Mouse (Mus musculus) lung, embryonic 14.5 days (tissue): ENCODE data around the gene Sergef. TPM values are rescaled to one million over a fixed set of nuclear protein-coding genes. Genes with fewer than 3 reads are reported as not detected.

Source experiments
- ATAC-seq: fragments of 200-750 bp; cut with Nextera tagmentation; 2 replicates; pipeline ENCODE4 v1.8.0; 2017; ENCODE audit warnings: mild to moderate bottlenecking, moderate TSS enrichment, moderate library complexity; ENCODE audit not compliant: insufficient read depth
- DNase-seq: peaks from one replicate; pipeline ENCODE4 v3.0.0-alpha.2; 2015
- H3K27ac ChIP-seq: fragments of 300-500 bp; sonication (generic); 2 replicates; pipeline ENCODE4 v1.5.1; 2014; ENCODE audit warnings: low read depth, mild to moderate bottlenecking, moderate library complexity
- H3K27me3 ChIP-seq: fragments of 300-500 bp; sonication (generic); 2 replicates; pipeline ENCODE4 v1.6.1; 2014; ENCODE audit warnings: low read length, control low read depth; ENCODE audit not compliant: insufficient read depth
- H3K36me3 ChIP-seq: fragments of 300-500 bp; sonication (generic); 2 replicates; pipeline ENCODE4 v1.6.1; 2014; ENCODE audit warnings: control low read depth; ENCODE audit not compliant: insufficient read depth
- H3K4me1 ChIP-seq: fragments of 300-500 bp; sonication (generic); 2 replicates; pipeline ENCODE4 v1.6.1; 2014; ENCODE audit warnings: antibody characterized with exemption, control low read depth; ENCODE audit not compliant: insufficient read depth
- H3K4me2 ChIP-seq: fragments of 300-500 bp; sonication (generic); 2 replicates; pipeline ENCODE4 v1.6.1; 2014; ENCODE audit warnings: mild to moderate bottlenecking
- H3K4me3 ChIP-seq: fragments of 300-500 bp; sonication (generic); 2 replicates; pipeline ENCODE4 v1.5.1; 2014; ENCODE audit warnings: low read depth, low read length
- H3K9ac ChIP-seq: fragments of 300-500 bp; sonication (generic); 2 replicates; pipeline ENCODE4 v1.6.1; 2014
- H3K9me3 ChIP-seq: fragments of 300-500 bp; sonication (generic); 2 replicates; pipeline ENCODE4 v1.6.1; 2016; ENCODE audit warnings: low read depth, low read length, control low read depth
- CTCF ChIP-seq: IDR thresholded peaks from 2 replicates; pipeline ENCODE4 v1.5.1; 2016; ENCODE audit warnings: antibody characterized with exemption, low read depth
- WGBS: fragments of 180-500 bp; shearing (Covaris S2); extraction: QIAGEN DNeasy Blood & Tissue Kit; methylation state at CpG from one replicate; pipeline ENCODE4 v1.1.7; 2014; 5-methylcytosine and 5-hydroxymethylcytosine counted together
- polyA plus RNA-seq: library from polyadenylated mRNA; unstranded; fragments of >200 nt; fragmentation: Nextera tagmentation; extraction: Ambion mirVana; gene quantifications from 2 replicates; pipeline ENCODE4 v1.2.1, GENCODE M21; 2014

Gene Sergef
- polyA plus RNA-seq, 1 experiment from 2014 or later: 12.7 TPM

DNA sequence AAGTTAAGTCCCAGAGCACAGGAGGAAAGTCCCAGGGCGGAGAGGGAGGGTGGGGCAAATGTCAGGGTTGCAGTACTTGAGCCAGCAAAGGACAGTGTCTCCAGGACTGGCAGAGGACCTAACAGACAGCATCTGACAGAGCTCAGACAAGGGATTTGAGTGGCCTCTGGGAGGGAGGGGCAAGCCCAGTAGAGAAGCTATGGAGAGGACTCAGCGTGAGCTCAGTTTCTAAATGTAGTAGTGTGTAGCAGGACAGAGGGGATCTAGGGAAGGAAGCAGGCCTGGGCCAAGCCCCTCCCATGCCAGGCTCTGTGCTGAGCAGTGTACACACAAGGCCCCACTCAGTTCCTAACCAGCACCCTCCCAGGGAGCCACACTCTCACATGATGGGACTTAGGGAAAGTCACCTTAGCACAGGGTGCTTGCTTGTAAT lies 157.5 kb downstream of the Sergef start:
- no peaks in the 10 kb centered on the region for H3K9me3 ChIP-seq
- H3K9ac ChIP-seq: no peak overlapping the region; the same call in 1 of the 2 replicates
- H3K4me3 ChIP-seq: no peak overlapping the region
- H3K4me2 ChIP-seq: no peak overlapping the region
- no peak overlapping the region for H3K27ac ChIP-seq
- peak; percentile 64; the same call in 1 of the 2 replicates for ATAC-seq
- H3K27me3 ChIP-seq: no peaks in the 10 kb centered on the region
- no peaks in the 10 kb centered on the region for H3K4me1 ChIP-seq
- no peaks in the 10 kb centered on the region for H3K36me3 ChIP-seq
- peak; percentile 23 for DNase-seq
- no peak for TF ChIP-seq CTCF
- WGBS: 46% methylated on average over 2 of the region's 2 CpGs

GRCm38 (mm10) chr7:46479793-46480192 lies 159.8 kb downstream of the Sergef start:
- DNase-seq (no peak), ATAC-seq (no peak)
- Histone ChIP-seq H3K36me3 (no peaks in the 10 kb centered on the region), H3K27ac (no peak overlapping the region), H3K9ac (no peak overlapping the region), H3K9me3 (no peaks in the 10 kb centered on the region), H3K27me3 (no peaks in the 10 kb centered on the region), H3K4me3 (no peak overlapping the region), H3K4me2 (no peak overlapping the region), H3K4me1 (no peaks in the 10 kb centered on the region)
- no peak for TF ChIP-seq CTCF
- WGBS: 50% methylated on average over 6 of the region's 6 CpGs

GRCm38 (mm10) chr7:46477456-46477855 lies 162.2 kb downstream of the Sergef start:
- H3K36me3 ChIP-seq: no peaks in the 10 kb centered on the region
- H3K27me3 ChIP-seq: no peaks in the 10 kb centered on the region
- ATAC-seq (no peak), DNase-seq (no peak)
- TF ChIP-seq CTCF: no peak
- 89% methylated on average over 3 of the region's 3 CpGs for WGBS
- H3K9me3 ChIP-seq: no peaks in the 10 kb centered on the region
- H3K27ac ChIP-seq: no peak overlapping the region
- H3K9ac ChIP-seq: no peak overlapping the region
- no peak overlapping the region for H3K4me3 ChIP-seq
- no peak overlapping the region for H3K4me2 ChIP-seq
- H3K4me1 ChIP-seq: no peaks in the 10 kb centered on the region

GRCm38 (mm10) chr7:46475464-46475863 lies 164.1 kb downstream of the Sergef start:
- no peak overlapping the region for H3K4me3 ChIP-seq
- H3K9me3 ChIP-seq: no peaks in the 10 kb centered on the region
- TF ChIP-seq CTCF: no peak
- no peak for DNase-seq
- H3K27me3 ChIP-seq: no peaks in the 10 kb centered on the region
- H3K4me1 ChIP-seq: no peaks in the 10 kb centered on the region
- H3K27ac ChIP-seq: no peak overlapping the region
- no peak overlapping the region for H3K9ac ChIP-seq
- WGBS: 79% methylated on average over 5 of the region's 5 CpGs
- no peaks in the 10 kb centered on the region for H3K36me3 ChIP-seq
- H3K4me2 ChIP-seq: no peak overlapping the region
- ATAC-seq: no peak

- 29% methylated on average over 9 of the region's 9 CpGs for WGBS
- no peak overlapping the region for H3K4me2 ChIP-seq
- no peak overlapping the region for H3K9ac ChIP-seq
- H3K27ac ChIP-seq: no peak overlapping the region
- no peaks in the 10 kb centered on the region for H3K27me3 ChIP-seq
- no peak for TF ChIP-seq CTCF
- H3K9me3 ChIP-seq: no peaks in the 10 kb centered on the region
- ATAC-seq (no peak), DNase-seq (no peak)
- H3K36me3 ChIP-seq: no peaks in the 10 kb centered on the region
- no peak overlapping the region for H3K4me3 ChIP-seq
- H3K4me1 ChIP-seq: no peaks in the 10 kb centered on the region
Observed at GRCm38 (mm10) chr7:46473141-46473540, 166.5 kb downstream of the Sergef start.

DNA sequence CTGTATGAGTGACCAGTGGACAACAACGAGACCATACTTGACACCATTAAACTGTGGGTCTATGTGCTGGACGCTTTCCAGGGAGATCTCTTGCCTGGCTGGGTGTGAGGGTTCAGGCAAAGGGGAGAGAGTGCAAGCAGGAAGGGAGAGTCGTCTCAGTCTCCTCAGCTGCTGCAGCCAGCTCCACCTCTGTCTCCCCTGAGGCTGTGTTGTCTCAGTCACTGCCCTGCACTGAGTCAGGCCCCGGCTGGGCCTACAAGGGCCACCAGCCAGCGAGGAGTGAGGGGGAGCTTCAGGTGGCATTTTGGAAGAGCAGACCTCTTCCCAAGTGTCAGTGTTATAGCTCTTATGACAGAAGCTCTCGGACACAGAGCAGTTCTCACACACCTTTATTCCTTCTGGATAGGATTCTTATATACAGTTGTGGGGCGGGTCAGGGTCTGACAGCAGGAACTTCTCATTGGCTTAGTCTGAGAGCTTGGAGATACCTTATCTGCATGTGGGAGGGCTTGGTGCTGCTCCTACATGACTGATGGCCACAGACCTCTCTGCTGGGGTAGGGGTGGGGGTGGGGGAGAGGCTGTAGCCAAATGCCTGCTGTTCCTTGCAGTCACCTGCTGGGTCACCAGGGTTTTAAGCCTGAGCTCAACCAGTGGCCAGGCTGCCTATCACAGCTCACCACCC lies 168.4 kb downstream of the Sergef start:
- Histone ChIP-seq H3K4me1 (no peaks in the 10 kb centered on the region), H3K27ac (no peak overlapping the region), H3K27me3 (no peaks in the 10 kb centered on the region), H3K9ac (no peak overlapping the region), H3K36me3 (no peaks in the 10 kb centered on the region), H3K9me3 (no peaks in the 10 kb centered on the region), H3K4me3 (no peak overlapping the region), H3K4me2 (no peak overlapping the region)
- WGBS: 36% methylated on average over 7 of the region's 7 CpGs
- TF ChIP-seq CTCF: no peak
- ATAC-seq: no peak
- no peak for DNase-seq

DNA sequence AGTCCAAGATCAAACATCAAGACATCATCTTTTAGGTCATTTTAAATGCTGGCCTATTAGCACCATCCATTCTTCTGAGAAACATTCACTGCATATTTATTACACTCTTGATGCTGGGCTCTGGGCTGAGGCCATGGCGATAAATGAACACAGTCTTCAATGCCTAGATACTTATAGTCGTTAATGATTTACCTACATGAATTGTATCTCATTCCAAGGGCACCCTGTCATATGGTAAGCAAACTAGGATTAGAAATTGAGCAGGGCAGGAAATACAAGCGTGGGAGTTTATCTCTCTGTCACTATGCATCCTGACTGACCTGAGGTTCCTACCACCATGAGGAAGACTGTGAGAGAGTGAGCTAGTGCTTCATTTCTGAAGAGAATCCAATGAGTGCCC lies 170.1 kb downstream of the Sergef start:
- Histone ChIP-seq H3K27me3 (no peaks in the 10 kb centered on the region), H3K4me2 (no peak overlapping the region), H3K9ac (no peak overlapping the region), H3K9me3 (no peaks in the 10 kb centered on the region), H3K36me3 (no peaks in the 10 kb centered on the region), H3K4me3 (no peak overlapping the region), H3K4me1 (peaks cover under 1% of the 10 kb centered on the region; the same call in 1 of the 2 replicates), H3K27ac (no peak overlapping the region)
- WGBS: 66% methylated on average over 3 of the region's 3 CpGs
- no peak for TF ChIP-seq CTCF
- DNase-seq (no peak), ATAC-seq (no peak)
